ENCODE assay signal across 34 mouse cellular contexts in the genomic region with DNA sequence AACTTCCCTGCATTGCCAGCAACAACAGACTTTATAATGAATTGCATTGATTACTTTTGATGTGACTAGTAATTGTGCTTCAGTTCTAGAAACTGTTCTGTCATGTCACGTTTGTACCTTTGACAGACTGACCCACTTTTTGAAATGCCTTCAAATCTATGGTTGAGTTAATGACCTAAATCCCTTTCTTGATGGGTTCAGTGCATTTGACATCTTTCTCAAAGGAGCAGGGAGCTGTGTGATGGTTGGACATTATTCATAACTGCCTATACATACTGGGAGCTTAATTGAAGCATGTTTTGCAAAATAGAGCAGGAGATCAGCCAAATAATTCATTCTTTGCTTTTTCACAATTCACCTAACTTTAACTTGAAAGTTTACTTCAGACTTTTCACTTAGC.
"Had no signal": no experiment of that assay in that cellular context is flagged by ENCODE, and none has a peak within 500 bp of the region (broad histone marks: within the 10 kb centered on the region; RNA-seq: fewer than 3 reads in every experiment).

No protein-coding gene starts in this region.

- H3K36me3 ChIP-seq: heart, embryonic 10.5 days; heart, embryonic 12.5 days; heart, embryonic 13.5 days; heart, embryonic 15.5 days; hindbrain, embryonic 10.5 days; hindbrain, embryonic 12.5 days; hindbrain, embryonic 13.5 days; hindbrain, embryonic 15.5 days; intestine, embryonic 15.5 days; kidney, embryonic 15.5 days had no signal

- H3K9ac ChIP-seq: heart, embryonic 12.5 days; heart, embryonic 13.5 days; heart, embryonic 15.5 days; hindbrain, embryonic 12.5 days; hindbrain, embryonic 13.5 days; hindbrain, embryonic 14.5 days; hindbrain, embryonic 15.5 days; intestine, embryonic 15.5 days; kidney, embryonic 15.5 days had no signal

- DNase-seq: heart, postnatal 10 days; heart, postnatal 14 days; heart, postnatal 36 days; heart, postnatal 4 days; kidney, adult 11 months; kidney, adult 18-20 months; kidney, adult 2 months; kidney, adult 8-10 months; kidney, adult 9 months; kidney, postnatal 10 days; kidney, postnatal 14 days; kidney, postnatal 25 days; kidney, postnatal 36 days; kidney, postnatal 4 days; layer of hippocampus, adult 9-11 months; layer of hippocampus, postnatal 36 days had no signal

- H3K9me3 ChIP-seq: heart, embryonic 10.5 days; heart, embryonic 13.5 days; heart, embryonic 15.5 days; hindbrain, embryonic 10.5 days; hindbrain, embryonic 12.5 days; hindbrain, embryonic 13.5 days; hindbrain, embryonic 15.5 days; intestine, embryonic 15.5 days; kidney, embryonic 15.5 days had no signal

- ATAC-seq: hindbrain, postnatal 0 days; inflammation-experienced regulatory T-cells, adult 6 months; intestine, embryonic 15.5 days; intestine, embryonic 16.5 days; intestine, postnatal 0 days had no signal

- H3K27ac ChIP-seq: heart, embryonic 10.5 days; heart, embryonic 13.5 days; heart, embryonic 15.5 days; hindbrain, embryonic 10.5 days; hindbrain, embryonic 12.5 days; hindbrain, embryonic 13.5 days; hindbrain, embryonic 14.5 days; hindbrain, embryonic 15.5 days; hindbrain, postnatal 0 days; intestine, embryonic 15.5 days; kidney, embryonic 15.5 days; kidney, postnatal 0 days; layer of hippocampus, adult 2 months had no signal

- H3K4me1 ChIP-seq: heart, embryonic 10.5 days; heart, embryonic 12.5 days; heart, embryonic 13.5 days; heart, embryonic 15.5 days; hindbrain, embryonic 10.5 days; hindbrain, embryonic 12.5 days; hindbrain, embryonic 13.5 days; hindbrain, embryonic 15.5 days; intestine, embryonic 15.5 days; kidney, embryonic 15.5 days had no signal

- H3K27me3 ChIP-seq: heart, embryonic 12.5 days; heart, embryonic 13.5 days; heart, embryonic 15.5 days; hindbrain, embryonic 12.5 days; hindbrain, embryonic 13.5 days; hindbrain, embryonic 15.5 days; intestine, embryonic 15.5 days; kidney, embryonic 15.5 days had no signal

- H3K4me2 ChIP-seq: heart, embryonic 11.5 days; heart, embryonic 12.5 days; heart, embryonic 13.5 days; heart, embryonic 15.5 days; hindbrain, embryonic 12.5 days; hindbrain, embryonic 13.5 days; hindbrain, embryonic 14.5 days; hindbrain, embryonic 15.5 days; intestine, embryonic 15.5 days; kidney, embryonic 15.5 days had no signal

- H3K4me3 ChIP-seq: heart, embryonic 10.5 days; heart, embryonic 12.5 days; heart, embryonic 13.5 days; heart, embryonic 15.5 days; hindbrain, embryonic 10.5 days; hindbrain, embryonic 12.5 days; hindbrain, embryonic 13.5 days; hindbrain, embryonic 15.5 days; intestine, embryonic 15.5 days; kidney, embryonic 15.5 days; layer of hippocampus, adult 2 months had no signal
